ENCODE assay signal across 16 mouse cellular contexts in the genomic region with DNA sequence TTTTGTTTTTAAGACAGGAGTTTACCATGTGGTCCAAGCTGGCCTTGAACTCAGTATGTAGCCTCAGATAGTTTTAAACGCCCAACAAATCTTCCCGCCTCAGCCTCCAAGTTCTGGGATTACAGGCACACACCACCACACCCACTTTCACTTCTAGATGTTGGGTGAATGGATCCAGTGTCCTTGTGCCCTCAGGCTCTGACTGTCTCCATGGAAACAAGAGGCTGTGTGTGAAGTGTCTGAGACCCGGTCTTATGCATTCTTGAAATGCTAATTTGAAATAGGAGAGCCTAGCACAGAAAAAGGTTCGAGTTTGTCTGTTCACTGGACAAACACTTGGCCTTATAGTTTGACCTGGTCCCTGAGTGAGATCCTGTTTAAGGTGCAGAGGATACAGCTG. TPM values are rescaled to one million over a fixed set of nuclear protein-coding genes. Genes with fewer than 3 reads are reported as not detected.
A peak's percentile ranks its signal among the peaks of the same experiment; 100 is the strongest.
DNase-seq lines count a peak whose midpoint lies in the region; ATAC-seq and TF ChIP-seq lines count a peak whose summit lies in the region.
"Had no signal": no experiment of that assay in that cellular context is flagged by ENCODE, and none has a peak within 500 bp of the region (broad histone marks: within the 10 kb centered on the region; RNA-seq: fewer than 3 reads in every experiment).

No protein-coding gene starts in this region.

- no peak for TF ChIP-seq CTCF in liver, postnatal 0 days (IDR thresholded peaks at IDR 0.05; ENCODE audit: low read depth)

- H3K36me3 ChIP-seq in forebrain, embryonic 13.5 days (ENCODE audit: poor library complexity, severe bottlenecking) = peaks cover 7% of the 10 kb centered on the region; the same call in 1 of the 2 replicates
- H3K36me3 ChIP-seq in forebrain, embryonic 11.5 days (ENCODE audit: control insufficient read depth, insufficient read depth, low read length) = no peaks in the 10 kb centered on the region
- peaks cover 25% of the 10 kb centered on the region for H3K36me3 ChIP-seq in midbrain, embryonic 13.5 days
- H3K36me3 ChIP-seq in midbrain, embryonic 15.5 days (replicated peaks) = peaks cover 7% of the 10 kb centered on the region; the same call in 1 of the 2 replicates
- H3K36me3 ChIP-seq in hindbrain, embryonic 13.5 days = peaks cover 26% of the 10 kb centered on the region
- no peaks in the 10 kb centered on the region for H3K36me3 ChIP-seq in liver, postnatal 0 days (replicated peaks; ENCODE audit: insufficient read depth, low read length)
- H3K36me3 ChIP-seq: embryonic facial prominence, embryonic 13.5 days; liver, embryonic 15.5 days had no signal

- TF ChIP-seq EP300 in liver, postnatal 0 days (IDR thresholded peaks at IDR 0.05; ENCODE audit: low read depth) = no peak

- H3K9ac ChIP-seq in forebrain, embryonic 13.5 days = no peak overlapping the region
- no peak overlapping the region for H3K9ac ChIP-seq in forebrain, embryonic 11.5 days (ENCODE audit: low read length)
- H3K9ac ChIP-seq in midbrain, embryonic 13.5 days (replicated peaks) = no peak overlapping the region
- no peak overlapping the region for H3K9ac ChIP-seq in midbrain, embryonic 15.5 days
- no peak overlapping the region for H3K9ac ChIP-seq in hindbrain, embryonic 13.5 days
- no peak overlapping the region for H3K9ac ChIP-seq in liver, postnatal 0 days (replicated peaks)
- H3K9ac ChIP-seq: embryonic facial prominence, embryonic 13.5 days; liver, embryonic 15.5 days had no signal

- WGBS in forebrain, embryonic 13.5 days = 34% methylated on average over 4 of the region's 4 CpGs
- WGBS in forebrain, embryonic 11.5 days = 49% methylated on average over 4 of the region's 4 CpGs
- WGBS in midbrain, embryonic 13.5 days = 37% methylated on average over 4 of the region's 4 CpGs
- WGBS in midbrain, embryonic 15.5 days = 40% methylated on average over 4 of the region's 4 CpGs
- WGBS in hindbrain, embryonic 13.5 days = 41% methylated on average over 4 of the region's 4 CpGs
- WGBS in liver, postnatal 0 days (ENCODE audit: insufficient replicate concordance) = 69% methylated on average over 4 of the region's 4 CpGs

- peaks cover 15% of the 10 kb centered on the region for H3K4me1 ChIP-seq in forebrain, embryonic 13.5 days
- peaks cover 7% of the 10 kb centered on the region; the same call in 1 of the 2 replicates for H3K4me1 ChIP-seq in forebrain, embryonic 11.5 days (replicated peaks; ENCODE audit: control insufficient read depth, insufficient read depth, low read length)
- peaks cover 39% of the 10 kb centered on the region for H3K4me1 ChIP-seq in midbrain, embryonic 13.5 days (replicated peaks)
- peaks cover 17% of the 10 kb centered on the region for H3K4me1 ChIP-seq in midbrain, embryonic 15.5 days
- peaks cover 49% of the 10 kb centered on the region for H3K4me1 ChIP-seq in hindbrain, embryonic 13.5 days (replicated peaks)
- no peaks in the 10 kb centered on the region for H3K4me1 ChIP-seq in liver, postnatal 0 days (ENCODE audit: insufficient read depth)
- H3K4me1 ChIP-seq: liver, embryonic 15.5 days had no signal

- H3K4me2 ChIP-seq in forebrain, embryonic 13.5 days = no peak overlapping the region
- no peak overlapping the region for H3K4me2 ChIP-seq in forebrain, embryonic 11.5 days (ENCODE audit: low read depth, low read length, severe bottlenecking)
- H3K4me2 ChIP-seq in midbrain, embryonic 13.5 days (replicated peaks) = no peak overlapping the region
- no peak overlapping the region for H3K4me2 ChIP-seq in midbrain, embryonic 15.5 days
- H3K4me2 ChIP-seq in hindbrain, embryonic 13.5 days = no peak overlapping the region
- no peak overlapping the region for H3K4me2 ChIP-seq in liver, postnatal 0 days (ENCODE audit: low read depth, low read length)
- H3K4me2 ChIP-seq: embryonic facial prominence, embryonic 13.5 days; liver, embryonic 15.5 days had no signal

- H3K9me3 ChIP-seq in forebrain, embryonic 13.5 days (replicated peaks) = no peaks in the 10 kb centered on the region
- no peaks in the 10 kb centered on the region for H3K9me3 ChIP-seq in forebrain, embryonic 11.5 days (ENCODE audit: control insufficient read depth, low read length)
- H3K9me3 ChIP-seq in midbrain, embryonic 13.5 days = no peaks in the 10 kb centered on the region
- no peaks in the 10 kb centered on the region for H3K9me3 ChIP-seq in midbrain, embryonic 15.5 days
- no peaks in the 10 kb centered on the region for H3K9me3 ChIP-seq in hindbrain, embryonic 13.5 days
- H3K9me3 ChIP-seq in liver, postnatal 0 days (ENCODE audit: low read length) = no peaks in the 10 kb centered on the region
- H3K9me3 ChIP-seq: embryonic facial prominence, embryonic 13.5 days; liver, embryonic 15.5 days had no signal

- no peak for DNase-seq in forebrain, embryonic 11.5 days (ENCODE audit: low spot score)
- DNase-seq in R1 (ENCODE audit: low read depth, low spot score) = peak; percentile 97
- DNase-seq in liver, postnatal 0 days = no peak
- DNase-seq: cerebellum, postnatal 10 days; heart, adult 18-20 months; heart, postnatal 4 days; right cerebral cortex, postnatal 4 days; thymus, postnatal 14 days had no signal

- no peaks in the 10 kb centered on the region for H3K27me3 ChIP-seq in forebrain, embryonic 13.5 days
- H3K27me3 ChIP-seq in forebrain, embryonic 11.5 days (ENCODE audit: control insufficient read depth, insufficient read depth, low read length) = no peaks in the 10 kb centered on the region
- H3K27me3 ChIP-seq in midbrain, embryonic 13.5 days = no peaks in the 10 kb centered on the region
- H3K27me3 ChIP-seq in midbrain, embryonic 15.5 days (replicated peaks) = no peaks in the 10 kb centered on the region
- no peaks in the 10 kb centered on the region for H3K27me3 ChIP-seq in hindbrain, embryonic 13.5 days
- peaks cover 29% of the 10 kb centered on the region; the same call in 1 of the 2 replicates for H3K27me3 ChIP-seq in liver, postnatal 0 days (ENCODE audit: insufficient read depth, low read length)
- H3K27me3 ChIP-seq: Patski had no signal

- H3K27ac ChIP-seq in forebrain, embryonic 13.5 days = peak overlapping the region; percentile 49; the same call in 1 of the 2 replicates
- H3K27ac ChIP-seq in forebrain, embryonic 11.5 days (ENCODE audit: low read depth, low read length) = no peak overlapping the region
- 0 out of 2 replicates have a peak overlapping the region, but pooled peaks have one; percentile 8 for H3K27ac ChIP-seq in midbrain, embryonic 13.5 days
- H3K27ac ChIP-seq in midbrain, embryonic 15.5 days = no peak overlapping the region
- H3K27ac ChIP-seq in hindbrain, embryonic 13.5 days = peak overlapping the region; percentile 45; the same call in 1 of the 2 replicates
- H3K27ac ChIP-seq in liver, postnatal 0 days (ENCODE audit: low read depth) = no peak overlapping the region
- H3K27ac ChIP-seq: embryonic facial prominence, embryonic 13.5 days; liver, embryonic 15.5 days had no signal

- no peak overlapping the region for H3K4me3 ChIP-seq in forebrain, embryonic 13.5 days
- no peak overlapping the region for H3K4me3 ChIP-seq in forebrain, embryonic 11.5 days (ENCODE audit: low read depth, low read length)
- no peak overlapping the region for H3K4me3 ChIP-seq in midbrain, embryonic 13.5 days (replicated peaks)
- no peak overlapping the region for H3K4me3 ChIP-seq in midbrain, embryonic 15.5 days
- no peak overlapping the region for H3K4me3 ChIP-seq in hindbrain, embryonic 13.5 days
- no peak overlapping the region for H3K4me3 ChIP-seq in liver, postnatal 0 days (ENCODE audit: low read depth, low read length)
- H3K4me3 ChIP-seq: embryonic facial prominence, embryonic 13.5 days; liver, embryonic 15.5 days had no signal

- no peak for ATAC-seq in forebrain, embryonic 13.5 days
- no peak for ATAC-seq in forebrain, embryonic 11.5 days (replicated peaks; ENCODE audit: low FRiP score)
- no peak; the same call in 1 of the 2 replicates for ATAC-seq in midbrain, embryonic 13.5 days
- no peak for ATAC-seq in midbrain, embryonic 15.5 days (replicated peaks)
- ATAC-seq in hindbrain, embryonic 13.5 days (ENCODE audit: low FRiP score) = no peak
- no peak for ATAC-seq in liver, postnatal 0 days
- ATAC-seq: intestine, postnatal 0 days; Patski had no signal

RNA-seq across cellular contexts. Expression of gene Serpinh1, which starts 24.2 kb away (rescaled TPM):
- 261 and 291 TPM in 2 replicates for polyA plus RNA-seq in forebrain, embryonic 13.5 days (2015; fragmentation: Nextera tagmentation; extraction: Ambion mirVana)
- 239 and 255 TPM in 2 replicates for polyA plus RNA-seq in forebrain, embryonic 11.5 days (2014; fragmentation: Nextera tagmentation; extraction: Ambion mirVana)
- polyA plus RNA-seq in midbrain, embryonic 13.5 days (2015; fragmentation: Nextera tagmentation; extraction: Ambion mirVana) = 244 and 284 TPM in 2 replicates
- 235 and 259 TPM in 2 replicates for polyA plus RNA-seq in midbrain, embryonic 15.5 days (2015; fragmentation: Nextera tagmentation; extraction: Ambion mirVana)
- polyA plus RNA-seq in hindbrain, embryonic 13.5 days (2015; fragmentation: Nextera tagmentation; extraction: Ambion mirVana) = 394 and 407 TPM in 2 replicates
- polyA plus RNA-seq in liver, postnatal 0 days (2015; fragmentation: Nextera tagmentation; extraction: Ambion mirVana) = 24.0 and 29.6 TPM in 2 replicates

RNA-seq across cellular contexts. Expression of gene Gdpd5, which starts 52.4 kb away (rescaled TPM):
- 28.1 and 32.8 TPM in 2 replicates for polyA plus RNA-seq in forebrain, embryonic 13.5 days (2015; fragmentation: Nextera tagmentation; extraction: Ambion mirVana)
- polyA plus RNA-seq in forebrain, embryonic 11.5 days (2014; fragmentation: Nextera tagmentation; extraction: Ambion mirVana) = 18.6 and 19.1 TPM in 2 replicates
- polyA plus RNA-seq in midbrain, embryonic 13.5 days (2015; fragmentation: Nextera tagmentation; extraction: Ambion mirVana) = 42.5 and 46.4 TPM in 2 replicates
- 51.8 and 53.3 TPM in 2 replicates for polyA plus RNA-seq in midbrain, embryonic 15.5 days (2015; fragmentation: Nextera tagmentation; extraction: Ambion mirVana)
- polyA plus RNA-seq in hindbrain, embryonic 13.5 days (2015; fragmentation: Nextera tagmentation; extraction: Ambion mirVana) = 53.2 and 55.3 TPM in 2 replicates
- polyA plus RNA-seq in liver, postnatal 0 days (2015; fragmentation: Nextera tagmentation; extraction: Ambion mirVana) = 1.7 TPM in 2 replicates

Comparison
In these comparisons a context has a peak if more than half of its experiments do, and no peak if none do; other contexts are left out.
1. H3K27ac ChIP-seq: peak in forebrain, embryonic 13.5 days (single experiment), midbrain, embryonic 13.5 days (single experiment) and hindbrain, embryonic 13.5 days (single experiment); none in forebrain, embryonic 11.5 days (single experiment), midbrain, embryonic 15.5 days (single experiment) and liver, postnatal 0 days (single experiment).